Mouse (Mus musculus) intestine, postnatal 0 days (tissue): ENCODE measurements around the gene Nol4l. TPM values are rescaled to one million over a fixed set of nuclear protein-coding genes. Genes with fewer than 3 reads are reported as not detected.
A peak's percentile ranks its signal among the peaks of the same experiment; 100 is the strongest.

Experiments used
- ATAC-seq: fragments of 200-750 bp; cut with Nextera tagmentation; 2 replicates; pipeline ENCODE4 v1.8.0; 2017; ENCODE audit warnings: mild to moderate bottlenecking, moderate TSS enrichment, moderate library complexity
- H3K27ac ChIP-seq: fragments of 300-500 bp; sonication (generic); 2 replicates; pipeline ENCODE4 v1.5.1; 2014; ENCODE audit warnings: mild to moderate bottlenecking, low read depth, low read length, moderate library complexity
- H3K27me3 ChIP-seq: fragments of 300-500 bp; sonication (generic); replicated peaks from 2 replicates; pipeline ENCODE4 v1.6.1; 2014; ENCODE audit warnings: low read length, mixed read lengths; ENCODE audit not compliant: control insufficient read depth, insufficient read depth
- H3K36me3 ChIP-seq: fragments of 300-500 bp; sonication (generic); 2 replicates; pipeline ENCODE4 v1.6.1; 2014; ENCODE audit warnings: mild to moderate bottlenecking, moderate library complexity; ENCODE audit not compliant: control insufficient read depth, insufficient read depth
- H3K4me1 ChIP-seq: fragments of 300-500 bp; sonication (generic); replicated peaks from 2 replicates; pipeline ENCODE4 v1.6.1; 2014; ENCODE audit warnings: antibody characterized with exemption, low read length, mixed read lengths; ENCODE audit not compliant: control insufficient read depth, insufficient read depth
- H3K4me2 ChIP-seq: fragments of 300-500 bp; sonication (generic); replicated peaks from 2 replicates; pipeline ENCODE4 v1.6.1; 2014; ENCODE audit warnings: low read depth, mild to moderate bottlenecking, moderate library complexity
- H3K4me3 ChIP-seq: fragments of 300-500 bp; sonication (generic); 2 replicates; pipeline ENCODE4 v1.5.1; 2014; ENCODE audit warnings: low read depth, low read length
- H3K9ac ChIP-seq: fragments of 300-500 bp; sonication (generic); 2 replicates; pipeline ENCODE4 v1.6.1; 2014; ENCODE audit warnings: mild to moderate bottlenecking, low read depth, low read length
- H3K9me3 ChIP-seq: fragments of 300-500 bp; sonication (generic); 2 replicates; pipeline ENCODE4 v1.6.1; 2016; ENCODE audit warnings: mixed run types; ENCODE audit not compliant: control insufficient read depth
- CTCF ChIP-seq: sonication (generic); IDR thresholded peaks from 2 replicates; pipeline ENCODE4 v1.5.1; 2016; ENCODE audit warnings: low read depth, mild to moderate bottlenecking, control low read depth, antibody characterized with exemption, moderate library complexity
- WGBS: fragments of 180-500 bp; shearing (Covaris S2); extraction: QIAGEN DNeasy Blood & Tissue Kit; methylation state at CpG from one replicate; pipeline ENCODE4 v1.1.7; 2014; 5-methylcytosine and 5-hydroxymethylcytosine counted together
- polyA plus RNA-seq: library from polyadenylated mRNA; unstranded; fragments of >200 nt; fragmentation: Nextera tagmentation; extraction: Ambion mirVana; gene quantifications from 2 replicates; pipeline ENCODE4 v1.2.1, GENCODE M21; 2015

Nol4l gene
- 21.9 and 25.2 TPM in 2 replicates for polyA plus RNA-seq

DNA sequence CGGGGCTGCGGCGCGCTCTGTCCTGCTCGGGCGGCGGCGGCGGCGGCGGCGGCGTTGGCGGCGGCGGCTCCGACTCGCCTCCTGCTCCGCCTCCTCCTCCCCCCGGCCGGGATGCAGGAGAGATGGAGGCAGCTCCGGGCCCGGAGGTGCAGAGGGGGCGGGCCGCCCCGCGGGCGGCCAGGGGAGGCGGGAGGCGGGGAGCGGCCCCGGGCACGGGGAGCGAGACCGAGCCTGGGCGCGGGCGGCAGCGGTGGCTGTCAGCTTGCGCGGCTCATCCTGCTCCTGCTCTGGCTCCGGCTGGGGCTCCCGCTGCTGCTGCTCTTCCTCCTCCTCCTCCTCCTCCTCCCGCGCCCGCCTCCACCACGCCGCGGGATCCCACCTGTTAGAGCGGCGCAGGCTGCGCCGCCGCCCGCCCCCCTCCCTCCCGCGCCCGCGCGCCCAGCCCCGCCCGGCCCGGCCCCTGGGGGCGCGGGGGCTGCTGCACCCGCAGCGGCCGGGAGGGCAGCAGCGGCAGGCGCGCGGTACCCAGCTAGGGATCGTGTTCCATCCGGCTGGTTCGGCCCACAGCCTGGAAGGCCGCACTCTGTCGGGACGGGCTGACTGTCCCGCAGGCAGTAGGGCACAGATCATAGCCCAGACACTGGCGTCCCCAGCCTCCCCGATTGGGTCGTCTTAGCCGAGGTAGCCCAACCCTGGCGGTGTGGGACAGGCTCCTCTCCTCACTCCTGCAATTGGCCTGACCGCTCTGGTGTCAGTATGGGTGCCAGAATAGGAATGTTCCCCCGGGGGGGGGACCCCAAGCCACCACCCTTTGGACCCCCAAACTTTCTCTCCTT is at the start of gene Nol4l:
Nol4l (minus strand) TSS at position 41 of the 836 bp plus-strand sequence.
- H3K27ac ChIP-seq: peak within 1 kb of the TSS; percentile 22; the same call in 1 of the 2 replicates
- peak within 1 kb of the TSS; percentile 98 for H3K4me2 ChIP-seq
- peak within 1 kb of the TSS; percentile 55 for H3K9ac ChIP-seq
- no peaks in the 10 kb centered on the region for H3K9me3 ChIP-seq
- H3K4me1 ChIP-seq: peaks cover 8% of the 10 kb centered on the region; the same call in 1 of the 2 replicates
- no peak for TF ChIP-seq CTCF
- no peaks in the 10 kb centered on the region for H3K36me3 ChIP-seq
- WGBS: 3% methylated on average over 40 of the region's 86 CpGs
- H3K4me3 ChIP-seq: peak within 1 kb of the TSS; percentile 69
- 0 out of 2 replicates have a peak, but pooled peaks have one; percentile 2 for ATAC-seq
- no peaks in the 10 kb centered on the region for H3K27me3 ChIP-seq

- Histone ChIP-seq H3K9ac (no peak overlapping the region), H3K4me3 (no peak overlapping the region), H3K4me1 (no peaks in the 10 kb centered on the region), H3K27me3 (no peaks in the 10 kb centered on the region), H3K36me3 (no peaks in the 10 kb centered on the region), H3K27ac (no peak overlapping the region), H3K9me3 (no peaks in the 10 kb centered on the region), H3K4me2 (no peak overlapping the region)
- peak; percentile 68 for ATAC-seq
- 23% methylated on average over 4 of the region's 4 CpGs for WGBS
- TF ChIP-seq CTCF: no peak
Measured at GRCm38 (mm10) chr2:153577122-153577521, 47.4 kb upstream of the Nol4l start.

DNA sequence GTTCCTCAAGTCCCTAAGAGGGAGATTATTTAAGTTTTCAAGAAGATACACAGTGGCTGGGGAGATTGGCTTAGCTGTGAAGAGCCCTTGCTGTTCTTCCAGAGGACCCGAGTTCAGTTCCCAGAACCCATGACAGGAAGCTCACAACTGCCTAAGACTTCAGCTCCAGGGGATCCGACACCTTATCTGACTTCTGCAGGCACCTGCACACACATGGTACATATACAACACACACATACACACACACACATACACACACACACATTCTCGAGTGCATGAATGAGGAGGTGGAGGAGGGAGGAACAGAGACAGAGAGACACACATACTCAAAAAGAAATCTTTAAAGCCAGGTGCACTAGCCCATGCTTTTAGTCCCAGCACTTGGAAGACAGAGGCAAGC is 46.4 kb upstream of the Nol4l start:
- H3K27me3 ChIP-seq: no peaks in the 10 kb centered on the region
- no peak overlapping the region for H3K4me3 ChIP-seq
- no peak for TF ChIP-seq CTCF
- H3K36me3 ChIP-seq: no peaks in the 10 kb centered on the region
- H3K9me3 ChIP-seq: no peaks in the 10 kb centered on the region
- 76% methylated on average over 3 of the region's 3 CpGs for WGBS
- H3K4me2 ChIP-seq: no peak overlapping the region
- H3K4me1 ChIP-seq: no peaks in the 10 kb centered on the region
- H3K9ac ChIP-seq: no peak overlapping the region
- no peak overlapping the region for H3K27ac ChIP-seq
- no peak for ATAC-seq

DNA sequence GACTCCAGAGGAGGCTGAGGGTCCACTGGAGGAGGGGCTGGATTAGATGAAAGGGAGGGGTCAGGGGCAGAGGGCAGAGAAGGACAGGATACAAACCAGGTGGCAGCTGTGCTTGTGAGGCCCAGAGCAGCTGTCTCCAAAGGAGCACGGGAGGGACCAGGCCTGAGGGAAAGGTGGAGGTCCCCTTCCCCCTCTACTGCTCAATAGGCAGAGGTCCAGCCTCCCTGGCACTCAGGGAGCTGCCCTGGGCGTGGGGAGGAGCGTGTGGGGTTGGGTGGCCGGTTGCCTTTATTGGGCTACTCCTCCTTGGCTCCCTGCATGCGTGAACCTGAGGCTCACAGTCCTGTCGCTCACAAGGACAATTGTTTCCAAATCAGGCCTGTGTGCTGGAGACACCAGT is 45.8 kb upstream of the Nol4l start:
- WGBS: 41% methylated on average over 6 of the region's 6 CpGs
- H3K4me1 ChIP-seq: no peaks in the 10 kb centered on the region
- no peak for ATAC-seq
- TF ChIP-seq CTCF: no peak
- H3K27me3 ChIP-seq: no peaks in the 10 kb centered on the region
- no peaks in the 10 kb centered on the region for H3K9me3 ChIP-seq
- no peak overlapping the region for H3K4me3 ChIP-seq
- no peaks in the 10 kb centered on the region for H3K36me3 ChIP-seq
- H3K4me2 ChIP-seq: no peak overlapping the region
- H3K9ac ChIP-seq: no peak overlapping the region
- H3K27ac ChIP-seq: no peak overlapping the region

GRCm38 (mm10) chr2:153573101-153573500 is 43.3 kb upstream of the Nol4l start:
- Histone ChIP-seq H3K27ac (no peak overlapping the region), H3K4me1 (no peaks in the 10 kb centered on the region), H3K4me2 (no peak overlapping the region), H3K27me3 (no peaks in the 10 kb centered on the region), H3K4me3 (no peak overlapping the region), H3K36me3 (no peaks in the 10 kb centered on the region), H3K9me3 (no peaks in the 10 kb centered on the region), H3K9ac (no peak overlapping the region)
- no peak for TF ChIP-seq CTCF
- no peak for ATAC-seq
- 71% methylated on average over 9 of the region's 9 CpGs for WGBS

DNA sequence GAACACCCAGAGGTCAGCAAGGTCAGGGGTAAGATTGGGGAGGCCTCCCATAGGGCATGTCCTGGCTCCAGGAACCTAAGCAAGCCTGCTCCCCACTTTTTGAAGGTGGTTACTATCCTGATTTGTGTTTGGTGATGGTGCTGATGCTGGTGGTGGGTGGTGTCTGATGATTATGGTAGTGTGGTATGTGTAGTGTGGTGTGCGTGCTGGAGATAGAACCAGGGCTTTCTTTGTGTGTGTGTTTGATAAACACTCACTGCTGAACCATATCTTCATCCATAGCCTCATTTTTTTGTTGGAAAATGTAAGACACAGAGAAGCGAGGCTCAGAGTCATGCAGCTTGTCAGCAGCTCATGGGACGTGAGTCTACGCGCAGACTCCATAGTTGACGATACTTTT is 38.8 kb upstream of the Nol4l start:
- no peak for ATAC-seq
- no peaks in the 10 kb centered on the region for H3K9me3 ChIP-seq
- TF ChIP-seq CTCF: no peak
- no peak overlapping the region for H3K27ac ChIP-seq
- H3K4me3 ChIP-seq: no peak overlapping the region
- no peak overlapping the region for H3K9ac ChIP-seq
- no peak overlapping the region for H3K4me2 ChIP-seq
- H3K4me1 ChIP-seq: no peaks in the 10 kb centered on the region
- H3K27me3 ChIP-seq: no peaks in the 10 kb centered on the region
- H3K36me3 ChIP-seq: no peaks in the 10 kb centered on the region
- 94% methylated on average over 6 of the region's 6 CpGs for WGBS
